Mouse (Mus musculus) bone marrow, adult 2 months (tissue): Measurements from ENCODE around the gene Prkcb.

Source experiments
- CTCF ChIP-seq: fragments of 200-500 bp; IDR thresholded peaks from 2 replicates; pipeline ENCODE4 v1.5.1; 2011; ENCODE audit warnings: low read length, control low read depth; ENCODE audit not compliant: control insufficient read depth, insufficient read depth
- POLR2A ChIP-seq: fragments of 200-500 bp; IDR thresholded peaks from 2 replicates; pipeline ENCODE4 v1.6.1; 2011; ENCODE audit warnings: low read depth, mild to moderate bottlenecking, control low read depth, low read length, borderline replicate concordance; ENCODE audit not compliant: control insufficient read depth

DNA sequence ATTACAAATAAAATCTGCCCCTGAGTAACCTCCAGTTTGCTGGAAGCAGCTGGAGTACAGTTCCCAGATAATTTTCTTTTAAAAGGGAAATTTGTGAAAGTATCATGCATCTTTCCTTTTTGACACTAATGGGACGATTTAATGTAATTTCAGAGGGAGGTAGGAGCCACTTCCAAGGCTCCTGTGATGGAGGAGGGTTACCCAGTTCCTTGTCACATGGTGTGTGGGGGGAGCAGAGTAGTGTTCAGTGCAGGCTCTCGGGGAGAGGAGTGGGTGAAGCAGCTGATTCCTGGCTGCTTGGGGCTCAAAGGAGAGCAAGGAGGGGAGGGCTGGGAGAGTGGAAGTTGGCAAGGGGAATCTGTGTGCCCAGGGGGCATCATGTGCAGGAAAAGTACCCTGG, 68.4 kb downstream of the Prkcb start:
- TF ChIP-seq CTCF (no peak), POLR2A (no peak)
